Mouse (Mus musculus) heart, postnatal 0 days (tissue): ENCODE results near the gene Wiz. TPM values are rescaled to one million over a fixed set of nuclear protein-coding genes. Genes with fewer than 3 reads are reported as not detected.

Experiments
- ATAC-seq: fragments of 200-750 bp; cut with Nextera tagmentation; 2 replicates; pipeline ENCODE4 v1.8.0; 2017; ENCODE audit warnings: low read depth, moderate number of reproducible peaks, moderate library complexity; ENCODE audit not compliant: insufficient read depth
- DNase-seq: peaks from one replicate; pipeline ENCODE4 v3.0.0-alpha.2; 2016; ENCODE audit warnings: low spot score
- H3K27ac ChIP-seq: fragments of 300-500 bp; sonication (generic); 2 replicates; pipeline ENCODE4 v1.5.1; 2014; ENCODE audit warnings: low read depth, mild to moderate bottlenecking
- H3K27me3 ChIP-seq: fragments of 300-500 bp; sonication (generic); 2 replicates; pipeline ENCODE4 v1.6.1; 2014; ENCODE audit warnings: low read length, mixed read lengths; ENCODE audit not compliant: control insufficient read depth, insufficient read depth
- H3K36me3 ChIP-seq: fragments of 300-500 bp; sonication (generic); replicated peaks from 2 replicates; pipeline ENCODE4 v1.6.1; 2014; ENCODE audit warnings: low read length, mixed read lengths; ENCODE audit not compliant: control insufficient read depth, insufficient read depth
- H3K4me1 ChIP-seq: fragments of 300-500 bp; sonication (generic); 2 replicates; pipeline ENCODE4 v1.6.1; 2014; ENCODE audit warnings: antibody characterized with exemption; ENCODE audit not compliant: control insufficient read depth, insufficient read depth
- H3K4me2 ChIP-seq: fragments of 300-500 bp; sonication (generic); 2 replicates; pipeline ENCODE4 v1.6.1; 2014; ENCODE audit warnings: low read depth, mild to moderate bottlenecking, low read length, moderate library complexity
- H3K4me3 ChIP-seq: fragments of 300-500 bp; sonication (generic); 2 replicates; pipeline ENCODE4 v1.5.1; 2014; ENCODE audit warnings: low read depth, low read length
- H3K9ac ChIP-seq: fragments of 300-500 bp; sonication (generic); replicated peaks from 2 replicates; pipeline ENCODE4 v1.6.1; 2014; ENCODE audit warnings: low read depth, low read length, mixed read lengths
- H3K9me3 ChIP-seq: fragments of 300-500 bp; sonication (generic); replicated peaks from 2 replicates; pipeline ENCODE4 v1.6.1; 2016; ENCODE audit warnings: low read length; ENCODE audit not compliant: control insufficient read depth
- CTCF ChIP-seq: IDR thresholded peaks from 2 replicates; pipeline ENCODE4 v1.5.1; 2016; ENCODE audit warnings: antibody characterized with exemption, control low read depth, low read depth
- EP300 ChIP-seq: IDR thresholded peaks from 2 replicates; pipeline ENCODE4 v1.6.1; 2016; ENCODE audit warnings: antibody characterized with exemption, low read depth
- WGBS: fragments of 180-500 bp; shearing (Covaris S2); extraction: QIAGEN DNeasy Blood & Tissue Kit; methylation state at CpG from one replicate; pipeline ENCODE4 v1.1.7; 2014; 5-methylcytosine and 5-hydroxymethylcytosine counted together
- polyA plus RNA-seq: library from polyadenylated mRNA; unstranded; fragments of >200 nt; fragmentation: Nextera tagmentation; extraction: Ambion mirVana; gene quantifications from 2 replicates; pipeline ENCODE4 v1.2.1, GENCODE M21; 2015
- total RNA-seq: library from RNA; depleted of rRNA; stranded (reverse); fragments of >200 nt; gene quantifications from 2 replicates; pipeline ENCODE4 v1.2.3, GENCODE M21; 2014; ENCODE audit warnings: low replicate concordance

Gene Wiz
- total and polyA plus RNA-seq, 2 experiments from 2014 or later: 7.0 to 21.4 TPM

GRCm38 (mm10) chr17:32358192-32358942 is 30.9 kb downstream of the Wiz start:
- H3K9ac ChIP-seq: no peak overlapping the region
- TF ChIP-seq CTCF: no peak
- no peak for TF ChIP-seq EP300
- no peak for ATAC-seq
- H3K4me3 ChIP-seq: no peak overlapping the region
- no peaks in the 10 kb centered on the region for H3K27me3 ChIP-seq
- no peak overlapping the region for H3K4me2 ChIP-seq
- 91% methylated on average over 7 of the region's 7 CpGs for WGBS
- DNase-seq: no peak
- H3K4me1 ChIP-seq: peaks cover 16% of the 10 kb centered on the region
- H3K27ac ChIP-seq: no peak overlapping the region
- H3K36me3 ChIP-seq: peaks cover 77% of the 10 kb centered on the region
- H3K9me3 ChIP-seq: no peaks in the 10 kb centered on the region

GRCm38 (mm10) chr17:32356766-32357760 is 32.2 kb downstream of the Wiz start:
- Histone ChIP-seq H3K36me3 (peaks cover 77% of the 10 kb centered on the region), H3K27me3 (no peaks in the 10 kb centered on the region), H3K9ac (no peak overlapping the region), H3K4me1 (peaks cover 11% of the 10 kb centered on the region; the same call in 1 of the 2 replicates), H3K4me2 (no peak overlapping the region), H3K9me3 (no peaks in the 10 kb centered on the region), H3K4me3 (no peak overlapping the region), H3K27ac (no peak overlapping the region)
- WGBS: 82% methylated on average over 24 of the region's 24 CpGs
- DNase-seq (no peak), ATAC-seq (no peak)
- TF ChIP-seq EP300: no peak
- no peak for TF ChIP-seq CTCF

- Histone ChIP-seq H3K9ac (no peak overlapping the region), H3K4me2 (no peak overlapping the region), H3K4me1 (peaks cover 11% of the 10 kb centered on the region; the same call in 1 of the 2 replicates), H3K27me3 (no peaks in the 10 kb centered on the region), H3K27ac (no peak overlapping the region), H3K9me3 (no peaks in the 10 kb centered on the region), H3K36me3 (peaks cover 73% of the 10 kb centered on the region), H3K4me3 (no peak overlapping the region)
- TF ChIP-seq EP300: no peak
- TF ChIP-seq CTCF: no peak
- ATAC-seq (no peak), DNase-seq (no peak)
- WGBS: 83% methylated on average over 9 of the region's 9 CpGs
Measured at GRCm38 (mm10) chr17:32356281-32356680, 33.0 kb downstream of the Wiz start.

GRCm38 (mm10) chr17:32355031-32355430 is 34.2 kb downstream of the Wiz start:
- TF ChIP-seq EP300 (no peak), CTCF (no peak)
- Histone ChIP-seq H3K36me3 (peaks cover 60% of the 10 kb centered on the region), H3K27ac (no peak overlapping the region), H3K9me3 (no peaks in the 10 kb centered on the region), H3K27me3 (no peaks in the 10 kb centered on the region), H3K4me3 (no peak overlapping the region), H3K4me1 (peaks cover 11% of the 10 kb centered on the region; the same call in 1 of the 2 replicates), H3K4me2 (no peak overlapping the region), H3K9ac (no peak overlapping the region)
- DNase-seq (no peak), ATAC-seq (no peak)
- 87% methylated on average over 6 of the region's 6 CpGs for WGBS

GRCm38 (mm10) chr17:32354211-32354610 is 35.0 kb downstream of the Wiz start:
- no peak for ATAC-seq
- Histone ChIP-seq H3K4me1 (peaks cover 11% of the 10 kb centered on the region; the same call in 1 of the 2 replicates), H3K27ac (peak overlapping the region; percentile 58), H3K4me2 (no peak overlapping the region), H3K9me3 (no peaks in the 10 kb centered on the region), H3K4me3 (no peak overlapping the region), H3K36me3 (peaks cover 52% of the 10 kb centered on the region), H3K9ac (no peak overlapping the region), H3K27me3 (no peaks in the 10 kb centered on the region)
- TF ChIP-seq CTCF (no peak), EP300 (no peak)
- no peak for DNase-seq
- WGBS: 57% methylated on average over 5 of the region's 5 CpGs
